Mouse (Mus musculus) cerebellum, postnatal 10 days (tissue): ENCODE measurements around the gene Ndufv1.
"Not testable (repeated sequence)": the region's sequence is repeated elsewhere in the genome, so short reads cannot be mapped to it uniquely, and the experiment has no call there.

Experiments
- DNase-seq, 2 experiments: peaks; one replicate each; pipeline ENCODE4 v3.0.0; 2021; ENCODE audit warnings: mixed read lengths in 2 of 2

Gene Ndufv1

GRCm38 (mm10) chr19:4000949-4001525 lies 11.6 kb downstream of the Ndufv1 start:
- no peak for DNase-seq

- DNase-seq = peak; percentile 97 to 98
These were observed 12.3 kb downstream of the Ndufv1 start, which contains the start of the genes Nudt8 and Gm49405 for GRCm38 (mm10) chr19:4000119-4000900. Gene Nudt8 (plus strand): TSS chr19:4000580. Gene Gm49405 (plus strand): TSS chr19:4000626.

- no peak for DNase-seq
These were observed 13.4 kb downstream of the Ndufv1 start for GRCm38 (mm10) chr19:3999121-3999730.

- no peak for DNase-seq
These were observed 14.3 kb downstream of the Ndufv1 start for GRCm38 (mm10) chr19:3998335-3998734.

GRCm38 (mm10) chr19:3997231-3997630 lies 15.4 kb downstream of the Ndufv1 start:
- no peak for DNase-seq

- DNase-seq = no peak
These were observed 15.9 kb downstream of the Ndufv1 start for GRCm38 (mm10) chr19:3996747-3997146.

- DNase-seq = no peak
These were observed 16.5 kb downstream of the Ndufv1 start for GRCm38 (mm10) chr19:3996106-3996505.

- DNase-seq = no peak
These were observed 17.1 kb downstream of the Ndufv1 start for GRCm38 (mm10) chr19:3995505-3995904.

- no peak for DNase-seq
These were observed 17.7 kb downstream of the Ndufv1 start for GRCm38 (mm10) chr19:3994932-3995331.

GRCm38 (mm10) chr19:3992416-3992815 lies 20.2 kb downstream of the Ndufv1 start, which contains the start of gene Tbx10:
Gene Tbx10 (plus strand): TSS chr19:3992752.
- no peak for DNase-seq

- DNase-seq = no peak
These were observed 20.6 kb downstream of the Ndufv1 start for GRCm38 (mm10) chr19:3991966-3992365.

GRCm38 (mm10) chr19:3991562-3991961 lies 21.0 kb downstream of the Ndufv1 start:
- DNase-seq = no peak

- DNase-seq = no peak
These were observed 21.8 kb downstream of the Ndufv1 start for GRCm38 (mm10) chr19:3990804-3991203.

- no peak for DNase-seq
These were observed 23.9 kb downstream of the Ndufv1 start for GRCm38 (mm10) chr19:3988750-3989149.

- no peak for DNase-seq
These were observed 24.5 kb downstream of the Ndufv1 start for GRCm38 (mm10) chr19:3988066-3988465.

GRCm38 (mm10) chr19:3986334-3986733 lies 26.3 kb downstream of the Ndufv1 start, which contains the start of gene Acy3:
Gene Acy3 (plus strand): TSS chr19:3986570.
- peak; percentile 44 to 52 for DNase-seq

- peak; percentile 31 to 42 for DNase-seq
These were observed 27.3 kb downstream of the Ndufv1 start for GRCm38 (mm10) chr19:3985261-3985681.

- DNase-seq = peak in 1 of 2 experiments; percentile 37
These were observed 28.9 kb downstream of the Ndufv1 start for GRCm38 (mm10) chr19:3983527-3984200.

- no peak for DNase-seq
These were observed 31.7 kb downstream of the Ndufv1 start for GRCm38 (mm10) chr19:3980917-3981316.

GRCm38 (mm10) chr19:3980309-3980708 lies 32.3 kb downstream of the Ndufv1 start:
- DNase-seq = peak; percentile 89 to 92

GRCm38 (mm10) chr19:3975866-3976265 lies 36.7 kb downstream of the Ndufv1 start:
- no peak for DNase-seq

GRCm38 (mm10) chr19:3974608-3975007 lies 38.0 kb downstream of the Ndufv1 start:
- not testable (repeated sequence) for DNase-seq

- no peak for DNase-seq
These were observed 40.4 kb downstream of the Ndufv1 start, which contains the start of gene Aldh3b2 for GRCm38 (mm10) chr19:3972229-3972628. Gene Aldh3b2 (plus strand): TSS chr19:3972328.
